In genomic region chr2:127272806-127273205, GRCm38 (mm10) we compare ENCODE assay signal across 28 mouse cellular contexts. TPM values are rescaled to one million over a fixed set of nuclear protein-coding genes. Genes with fewer than 3 reads are reported as not detected.
DNase-seq lines count a peak whose midpoint lies in the region; ATAC-seq lines count a peak whose summit lies in the region.
"Had no signal": no experiment of that assay in that cellular context is flagged by ENCODE, and none has a peak within 500 bp of the region (broad histone marks: within the 10 kb centered on the region; RNA-seq: fewer than 3 reads in every experiment).

No protein-coding gene starts in this region.

- no peaks in the 10 kb centered on the region for H3K9me3 ChIP-seq in heart, embryonic 13.5 days
- H3K9me3 ChIP-seq in midbrain, embryonic 13.5 days = no peaks in the 10 kb centered on the region
- H3K9me3 ChIP-seq in midbrain, embryonic 11.5 days (ENCODE audit: control insufficient read depth, low read length) = no peaks in the 10 kb centered on the region
- H3K9me3 ChIP-seq in liver, embryonic 12.5 days (replicated peaks) = no peaks in the 10 kb centered on the region
- H3K9me3 ChIP-seq in forebrain, embryonic 13.5 days (replicated peaks) = no peaks in the 10 kb centered on the region
- H3K9me3 ChIP-seq: embryonic facial prominence, embryonic 10.5 days; embryonic facial prominence, embryonic 15.5 days; forebrain, embryonic 12.5 days; hindbrain, embryonic 13.5 days; midbrain, embryonic 10.5 days; neural tube, embryonic 13.5 days had no signal

- peaks cover 10% of the 10 kb centered on the region for H3K36me3 ChIP-seq in heart, embryonic 13.5 days
- no peaks in the 10 kb centered on the region for H3K36me3 ChIP-seq in midbrain, embryonic 13.5 days
- no peaks in the 10 kb centered on the region for H3K36me3 ChIP-seq in midbrain, embryonic 11.5 days (ENCODE audit: control insufficient read depth, insufficient read depth, low read length)
- H3K36me3 ChIP-seq in liver, embryonic 12.5 days = peaks cover 12% of the 10 kb centered on the region
- no peaks in the 10 kb centered on the region for H3K36me3 ChIP-seq in splenic B cell, adult 2 months (ENCODE audit: control insufficient read depth, insufficient read depth, low read length, poor library complexity, severe bottlenecking)
- peaks cover 3% of the 10 kb centered on the region; the same call in 1 of the 2 replicates for H3K36me3 ChIP-seq in forebrain, embryonic 13.5 days (ENCODE audit: poor library complexity, severe bottlenecking)
- H3K36me3 ChIP-seq: embryonic facial prominence, embryonic 15.5 days; forebrain, embryonic 12.5 days; hindbrain, embryonic 13.5 days; neural tube, embryonic 13.5 days had no signal

- no peaks in the 10 kb centered on the region for H3K27me3 ChIP-seq in heart, embryonic 13.5 days (replicated peaks)
- no peaks in the 10 kb centered on the region for H3K27me3 ChIP-seq in midbrain, embryonic 13.5 days
- H3K27me3 ChIP-seq in midbrain, embryonic 11.5 days (ENCODE audit: control insufficient read depth, insufficient read depth, low read length) = no peaks in the 10 kb centered on the region
- H3K27me3 ChIP-seq in liver, embryonic 12.5 days (replicated peaks) = no peaks in the 10 kb centered on the region
- no peaks in the 10 kb centered on the region for H3K27me3 ChIP-seq in splenic B cell, adult 2 months (ENCODE audit: control insufficient read depth, insufficient read depth, low read length, poor library complexity, severe bottlenecking)
- no peaks in the 10 kb centered on the region for H3K27me3 ChIP-seq in forebrain, embryonic 13.5 days
- H3K27me3 ChIP-seq: embryonic facial prominence, embryonic 15.5 days; forebrain, embryonic 12.5 days; hindbrain, embryonic 13.5 days; neural tube, embryonic 13.5 days had no signal

- H3K9ac ChIP-seq in heart, embryonic 13.5 days = 0 out of 2 replicates have a peak overlapping the region, but pooled peaks have one; percentile 28
- H3K9ac ChIP-seq in midbrain, embryonic 13.5 days (replicated peaks) = no peak overlapping the region
- H3K9ac ChIP-seq in midbrain, embryonic 11.5 days (ENCODE audit: low read length) = no peak overlapping the region
- no peak overlapping the region for H3K9ac ChIP-seq in liver, embryonic 12.5 days
- H3K9ac ChIP-seq in forebrain, embryonic 13.5 days = no peak overlapping the region
- H3K9ac ChIP-seq: embryonic facial prominence, embryonic 15.5 days; forebrain, embryonic 12.5 days; hindbrain, embryonic 13.5 days; lung, embryonic 14.5 days; neural tube, embryonic 13.5 days had no signal

- no peak overlapping the region for H3K4me3 ChIP-seq in heart, embryonic 13.5 days
- no peak overlapping the region for H3K4me3 ChIP-seq in midbrain, embryonic 13.5 days (replicated peaks)
- no peak overlapping the region for H3K4me3 ChIP-seq in midbrain, embryonic 11.5 days (ENCODE audit: low read depth, low read length)
- no peak overlapping the region for H3K4me3 ChIP-seq in liver, embryonic 12.5 days
- no peak overlapping the region for H3K4me3 ChIP-seq in forebrain, embryonic 13.5 days
- H3K4me3 ChIP-seq: embryonic facial prominence, embryonic 10.5 days; embryonic facial prominence, embryonic 15.5 days; forebrain, embryonic 12.5 days; heart, adult 2 months; hindbrain, embryonic 13.5 days; midbrain, embryonic 10.5 days; myocyte; neural tube, embryonic 13.5 days had no signal

- WGBS in heart, embryonic 13.5 days = 95% methylated on average over 3 of the region's 3 CpGs
- 96% methylated on average over 3 of the region's 3 CpGs for WGBS in midbrain, embryonic 13.5 days
- WGBS in midbrain, embryonic 11.5 days = 93% methylated on average over 3 of the region's 3 CpGs
- WGBS in liver, embryonic 12.5 days (ENCODE audit: insufficient replicate concordance) = 89% methylated on average over 3 of the region's 3 CpGs
- WGBS in forebrain, embryonic 13.5 days = over 99% methylated on average over 3 of the region's 3 CpGs

- H3K4me1 ChIP-seq in heart, embryonic 13.5 days = peaks cover 50% of the 10 kb centered on the region
- H3K4me1 ChIP-seq in midbrain, embryonic 13.5 days (replicated peaks) = peaks cover 38% of the 10 kb centered on the region
- peaks cover 6% of the 10 kb centered on the region; the same call in 1 of the 2 replicates for H3K4me1 ChIP-seq in midbrain, embryonic 11.5 days (ENCODE audit: control insufficient read depth, insufficient read depth, low read length)
- peaks cover 48% of the 10 kb centered on the region for H3K4me1 ChIP-seq in liver, embryonic 12.5 days
- H3K4me1 ChIP-seq in forebrain, embryonic 13.5 days = peaks cover 28% of the 10 kb centered on the region

- H3K4me2 ChIP-seq in heart, embryonic 13.5 days = 0 out of 2 replicates have a peak overlapping the region, but pooled peaks have one; percentile 18
- H3K4me2 ChIP-seq in midbrain, embryonic 13.5 days (replicated peaks) = 0 out of 2 replicates have a peak overlapping the region, but pooled peaks have one; percentile 3
- H3K4me2 ChIP-seq in midbrain, embryonic 11.5 days = no peak overlapping the region
- H3K4me2 ChIP-seq in liver, embryonic 12.5 days = peak overlapping the region; percentile 30
- no peak overlapping the region for H3K4me2 ChIP-seq in forebrain, embryonic 13.5 days
- H3K4me2 ChIP-seq: embryonic facial prominence, embryonic 15.5 days; forebrain, embryonic 12.5 days; hindbrain, embryonic 13.5 days; lung, embryonic 14.5 days; neural tube, embryonic 13.5 days had no signal

- no peak for ATAC-seq in heart, embryonic 13.5 days (ENCODE audit: extremely low read depth, insufficient number of reproducible peaks, low FRiP score, low TSS enrichment)
- no peak for ATAC-seq in midbrain, embryonic 13.5 days
- no peak for ATAC-seq in midbrain, embryonic 11.5 days (ENCODE audit: low FRiP score)
- no peak for ATAC-seq in liver, embryonic 12.5 days
- ATAC-seq in forebrain, embryonic 13.5 days = no peak
- ATAC-seq: inflammation-experienced regulatory T-cells, adult 6 months had no signal

- no peak for DNase-seq in heart, postnatal 10 days
- no peak for DNase-seq in midbrain, embryonic 11.5 days (ENCODE audit: low spot score, missing footprints)
- peak; percentile 29 for DNase-seq in splenic B cell, adult 2 months (ENCODE audit: low read depth, low spot score)
- DNase-seq in adrenal gland, adult 8-10 months = no peak
- DNase-seq: adrenal gland, postnatal 36 days; cerebellum, adult 8-10 months; cerebellum, postnatal 25 days; gastrocnemius, postnatal 25 days; heart, adult 2 months; kidney, adult 8-10 months; kidney, postnatal 10 days; layer of hippocampus, postnatal 36 days; left cerebral cortex, postnatal 4 days; lung, embryonic 14.5 days; lung, postnatal 14 days; thymus, postnatal 25 days had no signal

- no peak overlapping the region for H3K27ac ChIP-seq in heart, embryonic 13.5 days (replicated peaks)
- H3K27ac ChIP-seq in midbrain, embryonic 13.5 days = no peak overlapping the region
- no peak overlapping the region for H3K27ac ChIP-seq in midbrain, embryonic 11.5 days (ENCODE audit: low read depth, low read length)
- H3K27ac ChIP-seq in liver, embryonic 12.5 days = no peak overlapping the region
- no peak overlapping the region for H3K27ac ChIP-seq in forebrain, embryonic 13.5 days
- H3K27ac ChIP-seq: embryonic facial prominence, embryonic 10.5 days; embryonic facial prominence, embryonic 15.5 days; forebrain, embryonic 12.5 days; heart, adult 2 months; hindbrain, embryonic 13.5 days; midbrain, embryonic 10.5 days; neural tube, embryonic 13.5 days had no signal

- intact Hi-C loops in heart, postnatal 10 days (cut with DNase I) = loop anchor here (5.0 kb wide), 1 partner anchor 64 kb away; the partner anchor contains the start of genes Astl and Dusp2

RNA-seq across cellular contexts. Expression of gene Stard7, which starts 2.8 kb away (rescaled TPM):
- polyA plus RNA-seq in heart, embryonic 13.5 days (2015; fragmentation: Nextera tagmentation; extraction: Ambion mirVana) = 92.0 and 94.0 TPM in 2 replicates
- 100 to 1,000 TPM; 184 to 187 TPM for total RNA-seq in heart, postnatal 10 days (2021)
- 77.9 and 83.5 TPM in 2 replicates for polyA plus RNA-seq in midbrain, embryonic 13.5 days (2015; fragmentation: Nextera tagmentation; extraction: Ambion mirVana)
- 85.0 and 86.4 TPM in 2 replicates for polyA plus RNA-seq in midbrain, embryonic 11.5 days (2014; fragmentation: Nextera tagmentation; extraction: Ambion mirVana)
- 78.4 and 78.5 TPM in 2 replicates for polyA plus RNA-seq in liver, embryonic 12.5 days (2016; fragmentation: Nextera tagmentation; extraction: Ambion mirVana)
- 100 to 1,000 TPM; 108 to 147 (median 121) TPM for total RNA-seq in adrenal gland, adult 8-10 months (2022)
- polyA plus RNA-seq in forebrain, embryonic 13.5 days (2015; fragmentation: Nextera tagmentation; extraction: Ambion mirVana) = 82.4 and 87.3 TPM in 2 replicates

RNA-seq across cellular contexts. Expression of gene Tmem127, which starts 25.1 kb away (rescaled TPM):
- 19.7 and 21.6 TPM in 2 replicates for polyA plus RNA-seq in heart, embryonic 13.5 days (2015; fragmentation: Nextera tagmentation; extraction: Ambion mirVana)
- total RNA-seq in heart, postnatal 10 days (2021) = 10 to 100 TPM; 39.4 to 40.4 TPM
- 43.9 and 44.6 TPM in 2 replicates for polyA plus RNA-seq in midbrain, embryonic 13.5 days (2015; fragmentation: Nextera tagmentation; extraction: Ambion mirVana)
- 24.6 and 26.4 TPM in 2 replicates for polyA plus RNA-seq in midbrain, embryonic 11.5 days (2014; fragmentation: Nextera tagmentation; extraction: Ambion mirVana)
- polyA plus RNA-seq in liver, embryonic 12.5 days (2016; fragmentation: Nextera tagmentation; extraction: Ambion mirVana) = 16.0 and 16.4 TPM in 2 replicates
- 10 to 100 TPM; 80.3 to 95.7 (median 89.0) TPM for total RNA-seq in adrenal gland, adult 8-10 months (2022)
- polyA plus RNA-seq in forebrain, embryonic 13.5 days (2015; fragmentation: Nextera tagmentation; extraction: Ambion mirVana) = 33.7 and 38.6 TPM in 2 replicates

RNA-seq across cellular contexts. Expression of gene Ciao1, which starts 25.2 kb away (rescaled TPM):
- 48.4 and 55.5 TPM in 2 replicates for polyA plus RNA-seq in heart, embryonic 13.5 days (2015; fragmentation: Nextera tagmentation; extraction: Ambion mirVana)
- 10 to 100 TPM; 57.2 to 60.4 TPM for total RNA-seq in heart, postnatal 10 days (2021)
- polyA plus RNA-seq in midbrain, embryonic 13.5 days (2015; fragmentation: Nextera tagmentation; extraction: Ambion mirVana) = 64.0 and 68.4 TPM in 2 replicates
- 56.6 and 60.3 TPM in 2 replicates for polyA plus RNA-seq in midbrain, embryonic 11.5 days (2014; fragmentation: Nextera tagmentation; extraction: Ambion mirVana)
- polyA plus RNA-seq in liver, embryonic 12.5 days (2016; fragmentation: Nextera tagmentation; extraction: Ambion mirVana) = 45.0 and 49.7 TPM in 2 replicates
- total RNA-seq in adrenal gland, adult 8-10 months (2022) = 100 to 1,000 TPM; 121 to 155 (median 131) TPM
- polyA plus RNA-seq in forebrain, embryonic 13.5 days (2015; fragmentation: Nextera tagmentation; extraction: Ambion mirVana) = 56.2 and 61.6 TPM in 2 replicates

Comparison
In these comparisons a context has a peak if more than half of its experiments do, and no peak if none do; other contexts are left out.
1. H3K4me2 ChIP-seq: peak in heart, embryonic 13.5 days (single experiment), midbrain, embryonic 13.5 days (single experiment) and liver, embryonic 12.5 days (single experiment); none in midbrain, embryonic 11.5 days (single experiment) and forebrain, embryonic 13.5 days (single experiment).